Mouse (Mus musculus) inflammation-experienced regulatory T-cells, adult 6 months (primary cell): ENCODE measurements around the gene Lpp. TPM values are rescaled to one million over a fixed set of nuclear protein-coding genes. Genes with fewer than 3 reads are reported as not detected.

Source experiments
- ATAC-seq: one replicate; pipeline ENCODE4 v1.8.0; 2017
- polyA plus RNA-seq, 3 experiments: library from polyadenylated mRNA; unstranded; fragments of 100-300 nt; shearing (Covaris generic); gene quantifications; one replicate each; pipeline ENCODE4 v1.2.1; 2017

Gene Lpp
- polyA plus RNA-seq, 3 experiments from 2014 or later: 13.0 to 22.8 (median 20.9) TPM

DNA sequence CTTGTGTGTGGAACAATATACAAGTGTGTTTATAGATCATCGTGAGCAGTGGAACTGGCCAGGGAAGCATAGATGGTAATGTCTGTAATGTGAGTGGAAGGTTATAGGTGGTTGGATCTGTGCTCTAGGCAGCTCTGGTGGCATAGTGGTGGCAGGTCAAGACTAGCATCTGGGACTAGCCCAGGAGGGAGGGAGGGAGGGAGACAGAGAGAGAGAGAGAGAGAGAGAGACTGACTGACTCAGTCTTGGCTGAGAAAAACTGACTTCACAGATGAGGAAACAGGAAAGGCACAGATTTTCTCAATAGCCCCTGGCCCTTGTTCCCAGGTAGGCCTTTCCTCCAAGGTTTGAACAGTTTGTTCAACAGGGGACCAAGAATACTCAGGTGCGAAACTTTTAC is 7.5 kb downstream of the Lpp start:
- ATAC-seq: no peak

DNA sequence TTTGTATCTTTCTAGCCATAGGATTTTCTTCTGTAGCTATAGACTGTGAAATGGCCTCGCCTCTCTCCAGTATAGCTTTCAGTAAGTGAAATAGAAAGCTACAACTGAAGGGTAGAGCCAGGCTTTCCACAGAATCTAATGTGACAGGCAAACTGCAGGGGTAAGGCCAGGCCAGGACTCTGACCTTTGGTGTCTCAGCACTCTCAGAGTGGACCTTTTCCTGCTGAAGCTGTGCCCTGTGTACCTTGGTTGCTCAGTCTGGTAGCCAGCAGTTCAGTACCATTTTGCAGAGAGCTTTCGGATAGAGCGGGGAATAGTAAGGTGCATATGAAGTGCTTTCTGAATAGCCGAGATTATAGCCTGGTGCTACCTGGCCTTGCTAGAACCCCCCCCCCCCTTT is 9.5 kb downstream of the Lpp start:
- no peak for ATAC-seq

DNA sequence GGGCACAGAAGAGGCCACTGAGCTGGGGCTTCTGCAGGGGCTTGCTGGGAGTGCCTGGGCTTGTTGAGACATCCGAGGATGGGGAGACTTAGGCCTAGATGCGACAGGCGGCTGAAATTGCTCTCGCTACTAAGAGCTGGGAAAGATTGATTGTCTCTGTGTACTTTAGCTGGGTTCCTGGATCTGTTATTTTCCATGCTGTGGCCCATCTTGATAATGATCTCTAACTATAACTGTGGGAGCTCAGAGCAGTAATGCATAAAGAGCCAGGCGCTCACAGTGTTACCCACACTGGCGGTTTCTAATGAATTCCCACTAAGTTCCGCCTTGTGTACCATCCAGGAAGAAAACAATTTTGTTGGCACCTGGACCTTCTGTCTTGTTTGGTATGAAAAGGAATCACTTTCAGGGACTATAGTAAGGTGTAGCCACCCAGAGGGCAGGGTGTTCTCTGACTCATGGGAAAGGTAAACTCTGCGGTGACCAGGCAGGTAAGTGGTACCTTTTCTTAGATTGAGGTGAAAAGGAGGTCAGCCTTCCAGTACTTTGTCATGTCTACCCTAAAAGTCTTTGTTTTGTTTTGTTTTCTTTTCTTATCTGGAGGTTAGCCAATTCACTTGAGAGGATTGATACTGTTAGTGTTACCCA is 10.6 kb downstream of the Lpp start:
- ATAC-seq: no peak

DNA sequence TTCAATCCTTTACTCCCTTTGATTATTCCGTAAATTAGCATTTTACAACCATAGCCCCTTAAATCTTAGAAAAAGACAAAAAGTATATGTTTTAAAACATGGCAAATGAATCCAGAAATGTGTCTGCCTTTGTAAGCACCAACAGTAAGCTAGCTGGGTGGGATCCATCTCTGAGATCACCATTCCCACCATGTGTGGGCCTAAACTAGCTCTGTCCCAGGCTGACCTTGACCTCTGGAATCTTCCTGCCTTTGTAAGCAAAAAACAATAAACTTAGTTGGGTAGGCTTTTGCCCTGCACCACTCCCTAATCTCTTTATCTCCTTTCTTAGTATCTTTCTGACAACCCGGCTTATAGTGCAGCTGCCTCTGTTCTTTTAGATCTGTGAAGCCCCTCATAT is 13.2 kb downstream of the Lpp start:
- no peak for ATAC-seq

DNA sequence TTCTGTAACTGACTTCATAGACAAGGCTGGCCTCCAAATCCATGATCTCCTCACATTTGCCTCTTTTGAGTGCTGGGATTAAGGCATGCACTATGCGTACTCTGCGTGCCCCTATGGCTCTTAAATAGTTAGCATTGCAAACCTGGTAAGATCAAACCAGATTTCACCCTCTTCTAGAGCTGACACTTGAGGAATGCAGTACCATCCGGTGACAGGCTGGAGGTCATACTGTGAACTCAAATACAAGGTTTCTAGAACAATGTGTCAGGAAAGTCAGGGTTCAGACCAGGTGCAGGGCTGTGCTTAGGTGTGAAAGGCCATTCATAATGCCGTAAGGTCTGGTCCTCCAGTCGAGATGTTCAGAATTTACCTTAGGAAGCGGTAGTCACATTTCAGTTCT is 18.0 kb downstream of the Lpp start:
- ATAC-seq: no peak

DNA sequence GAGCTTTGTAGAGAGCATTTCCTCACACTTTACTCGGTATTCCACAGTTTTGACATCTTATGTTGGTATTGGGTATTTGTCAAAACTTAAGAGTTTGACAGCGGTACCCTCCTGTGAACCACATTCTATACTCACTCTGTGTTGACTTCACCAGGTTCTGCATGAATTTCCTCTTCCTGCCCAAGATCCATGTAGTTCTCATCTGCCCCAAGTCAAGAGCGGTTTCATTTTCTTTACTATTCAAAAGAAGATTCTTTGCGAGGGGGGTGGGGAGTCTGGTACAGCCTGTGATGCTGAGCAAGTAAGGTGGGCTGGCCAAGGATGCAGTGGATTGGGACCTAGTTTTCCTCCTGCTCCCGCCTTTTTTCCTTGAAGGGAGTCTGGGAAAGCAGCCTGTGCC is 18.9 kb downstream of the Lpp start:
- peak; percentile 58 for ATAC-seq

DNA sequence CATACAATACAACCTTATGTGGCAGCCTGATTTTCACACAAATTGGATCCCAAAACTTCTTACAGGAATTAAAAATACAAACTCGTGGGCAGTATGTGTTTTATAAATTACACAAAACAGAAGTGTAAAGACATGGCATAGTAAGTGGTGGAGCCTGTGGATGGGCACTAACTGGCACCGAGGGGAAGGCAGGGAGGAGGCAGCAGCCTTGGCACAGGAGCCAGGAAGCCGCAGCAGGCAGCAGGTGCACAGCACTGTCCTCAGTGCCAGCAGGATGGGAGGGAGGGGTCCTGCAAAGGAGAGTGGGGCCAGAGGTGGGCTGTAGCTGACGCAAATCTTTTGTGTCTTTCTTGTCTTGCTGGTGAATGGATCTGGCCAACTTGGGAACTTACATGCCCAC is 19.8 kb downstream of the Lpp start:
- no peak for ATAC-seq

DNA sequence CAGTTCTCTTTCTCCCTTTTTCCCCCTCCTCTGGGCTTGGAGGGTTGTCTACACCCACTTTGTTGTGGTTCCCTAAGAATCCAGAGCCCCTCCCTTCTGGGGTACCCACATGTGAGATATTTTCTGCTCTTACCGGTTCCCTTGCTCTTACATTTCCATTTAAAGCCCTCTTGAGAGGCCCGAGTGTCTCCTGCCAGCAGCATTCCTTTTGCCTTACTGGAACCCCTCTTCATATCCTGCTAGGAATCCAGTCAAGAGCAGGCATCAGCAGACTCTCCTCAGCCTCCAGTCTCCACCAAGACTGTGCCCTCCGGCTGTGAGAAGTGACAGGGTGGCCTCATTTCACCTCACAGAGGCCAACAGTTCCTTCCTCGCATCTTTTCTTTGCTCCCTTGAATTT is 24.7 kb downstream of the Lpp start:
- no peak for ATAC-seq

DNA sequence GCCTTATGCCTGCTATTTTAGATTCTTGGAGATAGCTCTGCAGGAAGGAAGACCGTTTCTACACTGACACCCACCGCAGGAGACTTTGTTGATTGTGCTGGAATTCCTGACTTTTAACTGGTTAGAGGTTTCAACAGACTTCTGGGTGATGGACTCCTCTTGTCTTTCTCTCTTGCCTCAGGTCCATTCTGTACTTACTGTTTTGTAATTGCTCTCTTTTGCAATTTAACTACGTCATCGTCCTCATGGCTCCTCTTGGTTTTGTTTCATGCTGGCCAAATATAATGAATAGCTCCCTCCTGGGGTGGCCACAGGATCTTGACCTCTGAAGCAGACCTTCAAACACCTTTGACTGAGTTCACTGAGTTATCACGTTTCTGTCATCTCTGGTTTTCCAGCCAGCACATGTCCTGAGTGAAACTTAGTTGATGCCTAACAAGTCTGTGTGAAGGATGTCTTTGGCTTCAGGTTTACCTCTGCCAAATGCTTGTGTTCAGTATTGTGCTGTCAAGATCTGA is 27.4 kb downstream of the Lpp start:
- no peak for ATAC-seq

DNA sequence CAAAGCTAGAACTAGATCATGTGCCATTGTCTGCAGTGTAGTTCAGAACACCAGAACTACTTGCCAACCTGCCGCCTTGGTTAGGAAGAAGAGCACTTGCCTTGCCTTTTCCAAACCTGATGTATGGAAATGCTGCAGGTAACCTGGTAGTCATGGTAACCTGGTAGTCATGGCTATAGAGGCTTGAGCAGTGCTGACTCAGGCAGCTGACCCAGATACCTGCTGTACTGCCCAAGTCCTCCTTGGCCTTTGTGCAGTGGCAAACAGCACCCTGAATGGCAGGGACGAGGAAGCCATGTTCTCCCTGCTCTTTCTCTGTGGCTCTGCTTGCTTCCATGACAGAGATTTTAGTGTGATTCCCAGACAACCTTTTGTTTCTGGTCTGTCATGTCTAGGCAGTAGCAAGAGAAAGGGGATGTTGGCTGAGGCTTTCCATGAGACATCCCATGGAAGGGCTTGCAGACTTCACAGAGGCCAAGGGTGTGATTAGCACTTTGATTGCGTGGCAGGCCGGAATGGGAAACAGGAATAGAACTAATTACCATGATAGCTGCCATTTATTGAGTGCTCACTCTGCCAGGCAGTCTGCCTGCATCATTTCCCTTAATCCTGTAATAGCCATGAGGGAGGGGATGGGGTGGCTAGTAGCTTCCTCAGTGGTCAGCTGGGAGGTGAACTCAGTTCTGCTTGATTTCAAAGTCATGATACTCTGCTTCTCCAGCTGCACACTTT is 28.5 kb downstream of the Lpp start:
- ATAC-seq: no peak

DNA sequence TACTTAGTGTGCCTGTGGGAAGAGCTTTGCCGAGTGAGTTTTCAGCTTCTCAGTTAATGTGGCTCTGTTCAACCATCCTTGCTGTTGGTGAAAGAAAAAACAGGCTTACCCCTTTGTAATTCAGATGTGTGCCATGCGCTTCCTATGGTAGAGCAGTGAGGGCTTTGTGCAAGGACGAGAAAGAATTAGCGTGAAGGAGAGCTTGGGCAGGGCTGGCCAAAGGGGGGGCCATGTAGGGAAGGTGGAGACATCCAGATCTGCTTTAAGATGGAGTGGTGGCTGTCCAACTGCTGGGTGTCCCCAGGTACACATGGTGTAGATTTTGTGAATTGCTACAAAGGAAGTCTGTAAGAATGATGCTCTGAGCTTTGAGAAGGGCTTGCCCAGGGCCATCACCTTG is 29.9 kb downstream of the Lpp start:
- ATAC-seq: no peak

DNA sequence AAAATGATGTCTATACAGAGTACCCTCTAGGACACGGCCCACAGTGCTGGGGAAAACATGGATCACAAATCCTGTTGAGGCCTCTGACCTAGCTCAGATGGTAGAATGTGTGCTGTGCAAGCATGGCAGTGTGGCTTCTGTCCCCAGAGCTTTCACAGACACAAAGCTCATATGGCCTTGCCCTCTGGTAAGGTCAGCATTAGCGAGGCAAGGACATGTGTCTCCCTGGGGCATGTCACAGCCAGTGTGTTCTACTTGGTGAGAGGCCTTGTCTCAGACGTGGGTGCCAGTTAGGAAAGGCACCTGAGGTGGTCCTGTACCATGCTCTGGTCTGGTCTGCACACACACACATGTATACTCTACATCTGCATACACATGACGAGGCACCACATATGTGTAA is 30.4 kb downstream of the Lpp start:
- no peak for ATAC-seq

DNA sequence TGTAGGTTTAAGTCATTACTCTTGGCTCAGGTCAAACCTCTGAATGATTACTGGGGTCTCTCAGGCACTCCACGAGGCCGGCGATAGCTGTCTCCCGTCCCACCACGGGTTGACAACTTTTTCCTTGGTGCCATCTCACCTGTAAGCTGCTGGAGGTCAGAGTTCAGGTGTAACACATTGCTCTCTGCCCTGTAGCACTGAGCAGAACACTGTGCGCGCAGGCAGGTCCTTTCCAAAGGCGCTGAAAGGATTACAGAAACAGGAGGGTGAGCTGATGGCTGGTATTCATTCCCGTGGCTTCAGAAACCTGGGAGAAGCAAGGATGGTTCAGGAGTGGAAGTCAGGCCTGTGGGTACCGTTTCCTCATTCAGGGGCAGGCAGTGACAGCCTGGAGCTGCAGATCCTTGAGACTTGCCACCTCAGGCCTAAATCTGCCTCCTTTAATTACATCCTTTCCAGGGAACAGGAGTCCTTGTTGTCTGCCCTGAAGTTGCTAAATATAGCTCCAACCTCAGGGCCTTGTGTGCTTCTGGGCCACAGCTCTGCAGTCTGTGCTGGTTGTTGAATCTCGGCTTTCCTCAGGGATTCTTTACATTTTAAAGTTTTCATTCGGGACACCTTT is 31.2 kb downstream of the Lpp start:
- ATAC-seq: no peak

DNA sequence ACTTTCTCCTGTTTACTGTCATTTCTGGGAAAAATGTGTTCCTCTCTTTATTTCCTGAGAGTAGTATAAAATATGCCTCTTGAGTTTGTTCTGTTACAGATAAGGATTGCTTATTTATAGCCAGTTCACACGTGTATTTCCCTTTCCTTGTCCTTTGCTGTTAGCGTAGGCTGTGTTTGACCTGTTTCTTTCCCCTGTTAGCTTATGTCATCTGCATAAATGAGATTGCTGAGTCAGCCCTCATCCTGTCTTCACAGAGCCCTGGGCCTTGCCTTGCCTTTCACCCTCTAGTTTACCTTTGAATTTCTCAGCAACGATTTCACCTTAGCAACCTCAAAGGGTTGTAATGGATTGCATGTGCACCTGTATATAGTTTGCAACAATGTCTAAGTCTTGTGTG is 32.5 kb downstream of the Lpp start:
- ATAC-seq: peak; percentile 71

DNA sequence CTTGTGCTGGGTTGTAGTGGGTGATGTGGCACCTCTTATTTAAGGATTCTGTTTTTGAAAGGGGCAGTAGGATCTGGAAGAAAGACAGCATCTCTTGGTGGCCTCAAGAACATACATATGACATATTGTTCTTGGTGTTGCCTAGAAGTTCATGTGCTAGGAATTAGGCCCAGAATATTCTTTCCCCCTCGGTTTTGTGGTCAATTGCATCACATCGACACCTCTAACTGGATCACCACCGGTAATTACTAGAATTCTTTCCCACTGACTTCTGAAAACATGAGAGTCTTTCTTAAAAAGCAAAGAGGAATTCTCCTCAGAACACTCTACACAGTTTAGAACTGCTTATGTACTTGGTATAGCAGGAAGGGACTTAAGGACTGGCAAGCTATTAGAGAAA is 34.3 kb downstream of the Lpp start:
- ATAC-seq: no peak

DNA sequence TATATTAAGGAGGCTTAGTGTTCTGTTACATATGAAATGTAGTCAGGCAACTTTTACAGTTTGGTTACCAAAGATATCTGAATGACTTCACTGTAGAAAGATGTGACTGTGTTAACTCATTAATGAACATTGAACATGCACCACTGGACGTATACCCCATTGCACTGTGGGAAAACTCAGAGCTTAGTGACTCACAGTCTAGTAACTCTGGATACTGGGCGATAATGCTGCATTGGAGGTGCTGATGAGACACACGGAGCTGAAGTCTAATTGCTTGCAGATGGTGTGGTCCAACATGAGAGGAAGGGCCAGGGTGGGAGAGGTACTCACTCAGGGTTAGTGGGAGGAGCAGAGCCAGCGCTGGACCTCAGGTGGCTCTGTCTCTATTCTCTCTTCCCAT is 34.7 kb downstream of the Lpp start:
- ATAC-seq: no peak

DNA sequence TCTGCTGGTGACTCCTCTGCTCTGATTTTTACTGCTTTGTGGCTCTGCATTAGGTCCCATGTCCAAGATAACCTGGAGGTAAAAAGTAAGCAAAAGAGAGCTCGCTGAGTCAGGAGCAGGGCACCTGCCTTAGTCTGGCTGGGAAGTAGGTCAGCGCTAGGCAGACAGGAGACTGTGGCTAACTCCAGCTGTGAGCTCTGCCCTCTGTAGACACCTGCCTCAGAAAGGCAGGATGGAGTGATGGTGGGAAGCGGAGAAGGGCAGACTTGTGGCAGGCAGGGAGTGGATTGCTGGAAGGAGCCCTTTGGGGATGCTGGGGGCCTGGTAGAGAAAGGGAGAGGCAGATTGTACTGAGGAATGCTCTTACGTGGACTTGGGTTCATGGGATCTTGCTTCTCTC is 35.4 kb downstream of the Lpp start:
- no peak for ATAC-seq

DNA sequence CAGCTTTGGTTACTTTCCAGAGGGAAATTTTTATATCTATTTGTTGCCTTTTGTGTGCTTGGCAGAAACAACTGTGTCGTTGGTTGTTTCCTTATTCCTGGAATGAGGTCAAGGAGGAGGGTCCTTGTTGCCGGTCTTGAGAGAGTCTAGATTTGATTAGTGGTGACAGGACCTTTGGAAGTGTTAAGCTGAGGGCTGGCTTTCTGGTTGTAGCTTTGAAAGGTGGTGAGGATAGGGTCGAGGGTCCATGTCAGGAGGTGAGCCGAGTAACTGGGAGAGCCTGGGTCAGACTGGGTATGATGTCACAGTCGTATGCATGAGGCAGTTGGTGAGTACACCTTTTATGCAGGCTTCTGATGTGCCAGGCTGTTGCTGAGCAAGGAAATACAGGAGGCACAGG is 36.4 kb downstream of the Lpp start:
- no peak for ATAC-seq

DNA sequence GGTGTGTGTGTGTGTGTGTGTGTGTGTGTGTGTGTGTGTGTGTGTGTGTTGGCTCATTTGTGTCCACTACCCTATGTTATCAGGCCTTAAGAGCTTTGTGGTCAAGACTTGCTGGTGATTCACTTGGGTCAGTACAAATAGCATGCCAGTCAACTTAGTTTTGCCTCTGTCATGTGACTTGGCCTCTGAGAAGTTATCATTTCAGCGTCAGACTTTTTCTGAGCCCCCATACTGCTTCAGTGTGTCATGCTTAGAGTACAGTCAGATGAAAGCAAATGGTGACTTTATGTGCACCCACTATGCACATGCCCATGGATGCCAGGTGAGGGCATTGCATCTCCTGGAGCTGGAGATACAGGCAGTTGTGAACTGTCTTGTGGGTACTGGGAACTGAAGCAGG is 38.5 kb downstream of the Lpp start:
- no peak for ATAC-seq

DNA sequence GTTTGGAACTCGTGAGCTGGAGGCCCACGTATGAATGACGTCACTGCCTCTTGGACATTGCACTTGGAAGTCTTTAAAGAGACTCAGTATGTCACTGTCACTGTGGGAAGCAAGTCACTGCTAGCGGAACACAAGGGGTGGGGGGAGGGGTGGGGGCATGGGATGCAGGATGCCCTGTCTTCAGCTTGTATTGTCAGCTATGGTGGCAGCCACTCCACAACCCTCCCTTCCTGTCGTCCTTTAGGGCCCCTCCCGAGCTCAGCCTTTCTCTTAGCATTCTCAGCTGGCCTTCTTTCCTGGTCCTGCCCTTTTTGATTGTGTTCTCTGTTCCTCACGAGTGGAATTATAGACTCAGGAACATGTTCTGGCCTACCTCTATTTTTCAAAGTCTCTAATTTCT is 40.3 kb downstream of the Lpp start:
- ATAC-seq: no peak

DNA sequence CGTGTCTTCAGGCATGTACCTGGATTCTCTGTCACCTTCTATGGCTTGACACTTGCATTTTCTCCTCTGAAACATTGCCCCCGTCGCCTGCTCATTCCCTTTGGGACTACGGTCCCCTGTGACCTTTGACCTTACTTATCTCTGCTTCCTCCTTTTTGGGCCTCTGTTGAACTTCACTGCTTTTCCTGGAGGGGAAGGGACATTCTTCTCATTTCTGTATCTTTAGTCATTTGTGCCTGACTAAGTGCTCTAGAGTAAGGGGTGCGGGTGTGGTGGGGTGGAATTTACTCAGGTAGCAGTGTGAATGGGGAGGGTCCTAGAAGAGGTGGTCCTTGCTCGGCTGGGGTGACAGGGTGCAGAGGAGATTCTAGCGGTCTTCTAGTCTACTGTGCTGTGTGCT is 40.7 kb downstream of the Lpp start:
- no peak for ATAC-seq

DNA sequence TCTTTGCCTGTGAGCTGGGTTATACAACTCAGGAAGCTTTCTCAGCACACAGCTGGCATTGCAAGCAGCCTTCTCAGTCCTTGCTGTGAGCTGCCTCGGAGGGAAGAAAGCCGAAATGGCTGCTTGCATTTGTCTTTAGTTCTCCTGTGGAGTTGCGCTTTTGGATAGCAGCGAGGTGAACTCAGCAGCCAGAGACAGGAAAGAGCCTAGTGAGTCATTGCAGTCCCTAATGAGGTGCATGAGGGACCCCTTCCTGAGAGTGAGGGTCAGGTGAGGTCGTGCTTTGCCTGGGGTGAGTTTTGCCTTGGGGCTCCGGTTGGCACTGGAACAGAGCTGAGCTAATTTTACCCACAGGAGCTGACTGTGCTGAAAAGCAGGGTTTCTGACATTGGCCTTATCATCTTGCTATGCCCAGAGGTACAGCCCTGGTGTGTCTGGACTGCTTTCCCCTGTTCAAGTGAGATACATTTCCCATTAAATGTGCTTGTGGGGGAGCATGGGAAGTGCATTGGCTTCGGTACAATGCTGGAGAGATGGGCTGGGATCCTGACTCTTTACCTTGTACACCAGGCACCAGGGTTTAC is 41.3 kb downstream of the Lpp start:
- no peak for ATAC-seq

DNA sequence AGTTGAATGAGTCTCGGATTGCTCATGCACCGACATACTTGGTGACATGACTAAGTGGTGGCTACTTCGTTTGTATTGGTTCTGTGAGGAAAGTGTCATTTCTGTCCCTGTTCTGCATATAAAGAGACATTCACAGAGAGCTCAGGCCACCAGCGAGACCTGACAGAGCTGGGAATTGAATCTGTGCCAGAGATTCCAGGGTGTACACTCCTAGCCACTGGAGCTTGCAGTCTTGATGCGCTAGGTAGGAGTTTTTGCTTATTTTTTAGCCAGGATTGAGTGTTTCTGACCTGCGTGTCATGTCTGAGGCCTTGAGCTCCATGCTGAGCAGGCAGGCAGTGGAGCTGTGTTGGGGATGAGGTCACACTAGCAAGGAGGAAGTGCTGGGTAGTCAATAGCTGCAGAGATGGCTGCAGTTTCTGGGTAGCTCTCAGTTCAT is 41.8 kb downstream of the Lpp start:
- ATAC-seq: no peak

DNA sequence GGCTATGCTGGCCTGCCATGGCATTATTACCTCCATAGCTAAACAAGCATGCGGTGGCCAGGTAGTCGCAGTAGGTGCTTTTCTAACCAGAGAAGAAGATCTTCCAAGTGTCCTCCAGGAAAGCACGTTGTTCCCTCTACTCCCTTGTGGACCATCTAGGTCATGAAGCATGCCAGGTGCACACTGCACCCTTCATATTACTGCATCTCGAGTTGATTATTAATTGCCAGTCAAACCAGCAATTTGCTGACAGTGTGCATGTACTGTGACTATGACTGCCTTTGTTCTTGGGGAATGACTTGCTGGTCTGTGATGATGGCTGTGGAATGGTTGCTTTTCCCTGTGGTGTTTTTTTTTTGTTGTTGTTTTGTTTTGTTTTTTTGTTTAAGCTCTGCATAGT is 45.1 kb downstream of the Lpp start:
- no peak for ATAC-seq
